Mouse (Mus musculus) erythroblast, embryonic 14.5 days (primary cell): ENCODE data around the gene Gm47995.

Source experiments
- GATA1 ChIP-seq: IDR thresholded peaks from 2 replicates; pipeline ENCODE4 v1.6.1; 2012; ENCODE audit warnings: low read length, inconsistent platforms, mixed read lengths
- TAL1 ChIP-seq: IDR thresholded peaks from 3 replicates; pipeline ENCODE4 v1.6.1; 2012; ENCODE audit warnings: low read length, inconsistent platforms, mixed read lengths

GRCm38 (mm10) chr1:151219045-151219444 is 20.8 kb downstream of the Gm47995 start:
- TF ChIP-seq TAL1 = no peak
- no peak for TF ChIP-seq GATA1
